Mouse (Mus musculus) olfactory bulb, adult 2 months (tissue): ENCODE measurements around the gene Rundc1.
"Not testable (repeated sequence)": the region's sequence is repeated elsewhere in the genome, so short reads cannot be mapped to it uniquely, and the experiment has no call there.

ENCODE experiments used
- CTCF ChIP-seq: fragments of 200-500 bp; IDR thresholded peaks from 2 replicates; pipeline ENCODE4 v1.5.1; 2012; ENCODE audit warnings: low read depth, mild to moderate bottlenecking, low read length, moderate library complexity; ENCODE audit not compliant: insufficient read depth
- POLR2A ChIP-seq: fragments of 200-500 bp; IDR thresholded peaks from 2 replicates; pipeline ENCODE4 v1.6.1; 2012; ENCODE audit warnings: mild to moderate bottlenecking, low read depth, low read length, moderate library complexity; ENCODE audit not compliant: insufficient read depth

GRCm38 (mm10) chr11:101438006-101438405, 13.1 kb downstream of the Rundc1 start:
- TF ChIP-seq CTCF, POLR2A: not testable (repeated sequence)
